Mouse (Mus musculus): ENCODE results near the gene Nvl. TPM values are rescaled to one million over a fixed set of nuclear protein-coding genes. Genes with fewer than 3 reads are reported as not detected.

Gene Nvl
- polyA plus RNA-seq, 1 experiment from 2014 or later, result 19.6 TPM

DNA sequence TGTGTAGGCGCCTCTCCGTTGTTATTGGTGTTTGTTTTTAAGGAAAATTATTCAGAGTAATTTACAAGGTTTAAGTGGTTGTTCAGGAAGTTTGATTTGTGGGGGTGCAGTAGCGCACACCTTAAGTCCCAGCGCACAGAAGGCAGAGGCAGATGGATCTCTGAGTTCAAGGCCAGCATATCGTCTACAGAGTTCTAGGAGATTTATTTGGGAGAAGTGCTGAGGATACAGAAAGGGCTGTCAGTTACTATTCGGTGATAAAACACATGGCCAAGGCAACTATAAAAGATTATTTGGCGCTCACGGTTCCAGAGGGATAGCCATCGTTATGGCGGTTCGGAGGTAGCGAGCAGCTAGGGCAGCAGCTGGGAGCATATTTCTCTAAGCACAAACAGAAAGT, 962 bp upstream of the Nvl start:
- no peak for ATAC-seq
- H3K9me3 ChIP-seq (replicated peaks), result no peaks in the 10 kb centered on the region
- WGBS (ENCODE audit: insufficient replicate concordance), result 9% methylated on average over 12 of the region's 12 CpGs
- peaks cover 60% of the 10 kb centered on the region for H3K4me1 ChIP-seq
- H3K9ac ChIP-seq, result peak overlapping the region; percentile 80
- H3K36me3 ChIP-seq, result peaks cover 28% of the 10 kb centered on the region
- H3K27me3 ChIP-seq (replicated peaks), result no peaks in the 10 kb centered on the region
- peak overlapping the region; percentile 80 for H3K4me3 ChIP-seq
- H3K4me2 ChIP-seq, result peak overlapping the region; percentile 76
- peak overlapping the region; percentile 97 for H3K27ac ChIP-seq

DNA sequence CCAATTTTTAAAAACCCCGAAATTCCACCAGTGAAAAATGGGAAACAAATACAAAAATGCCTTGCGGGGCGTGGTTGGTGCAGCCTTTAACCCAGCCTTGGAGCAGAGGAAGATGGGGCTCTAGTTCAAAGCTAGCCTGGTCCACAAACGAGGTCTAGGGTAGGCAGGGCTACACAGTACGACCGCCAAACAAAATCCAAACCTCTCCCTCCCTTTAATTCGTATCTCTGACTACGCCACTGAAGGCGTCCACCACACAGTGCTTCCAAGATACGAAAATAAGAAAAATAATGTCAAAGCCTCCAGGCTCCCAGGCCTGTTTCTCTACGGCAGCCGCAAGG, 425 bp downstream of the Nvl start:
- Histone ChIP-seq H3K27me3 (replicated peaks) (no peaks in the 10 kb centered on the region), H3K4me1 (peaks cover 46% of the 10 kb centered on the region), H3K36me3 (peaks cover 40% of the 10 kb centered on the region), H3K27ac (peak overlapping the region; percentile 97), H3K4me3 (peak overlapping the region; percentile 80), H3K4me2 (peak overlapping the region; percentile 76), H3K9me3 (replicated peaks) (no peaks in the 10 kb centered on the region), H3K9ac (peak overlapping the region; percentile 80)
- ATAC-seq, result peak; percentile 28
- 0% methylated on average over 12 of the region's 12 CpGs for WGBS (ENCODE audit: insufficient replicate concordance)

DNA sequence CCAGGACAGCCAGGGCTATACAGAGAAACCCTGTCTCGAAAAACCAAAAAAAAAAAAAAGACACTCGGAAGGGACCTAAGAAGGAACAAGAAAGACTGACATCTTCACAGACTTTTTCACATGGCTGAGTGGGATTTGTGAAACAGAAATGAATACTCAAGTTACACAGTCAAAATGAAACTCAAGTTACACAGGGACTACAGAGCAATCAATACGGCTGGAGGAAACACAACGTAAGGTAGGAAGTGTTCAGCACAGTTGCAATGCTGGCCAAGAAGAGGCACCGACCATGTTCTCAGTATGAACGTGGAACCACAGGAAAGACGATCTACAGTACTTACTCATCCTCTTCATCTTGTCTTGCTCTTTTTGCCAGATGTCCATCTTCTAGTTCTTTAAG, 5.3 kb downstream of the Nvl start:
- H3K9me3 ChIP-seq (replicated peaks), result no peaks in the 10 kb centered on the region
- no peak overlapping the region for H3K9ac ChIP-seq
- H3K27ac ChIP-seq, result no peak overlapping the region
- ATAC-seq, result no peak
- 77% methylated on average over 7 of the region's 7 CpGs for WGBS (ENCODE audit: insufficient replicate concordance)
- no peak overlapping the region for H3K4me2 ChIP-seq
- H3K27me3 ChIP-seq (replicated peaks), result no peaks in the 10 kb centered on the region
- no peak overlapping the region for H3K4me3 ChIP-seq
- H3K4me1 ChIP-seq, result peaks cover 13% of the 10 kb centered on the region
- peaks cover 83% of the 10 kb centered on the region for H3K36me3 ChIP-seq

DNA sequence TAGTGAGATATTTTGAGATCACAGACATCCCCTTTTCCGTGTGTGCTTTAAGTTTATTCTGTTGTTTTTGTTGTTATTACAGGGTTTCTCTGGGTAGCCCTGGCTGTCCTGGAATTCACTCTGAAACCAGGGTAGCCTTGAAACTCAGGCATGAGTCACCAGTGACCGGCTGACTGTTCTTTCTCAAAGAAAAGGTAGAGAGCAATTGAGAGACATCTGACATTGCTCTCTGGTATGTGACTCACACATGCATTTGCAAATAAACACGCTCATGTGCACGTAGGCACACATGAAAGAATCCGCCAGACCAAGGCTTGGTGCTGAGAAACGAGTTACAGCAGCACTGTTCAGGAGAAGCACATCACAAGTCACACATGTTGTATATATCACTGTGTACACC, 12.1 kb downstream of the Nvl start:
- H3K36me3 ChIP-seq, result peaks cover 92% of the 10 kb centered on the region
- WGBS (ENCODE audit: insufficient replicate concordance), result 84% methylated on average over 6 of the region's 6 CpGs

DNA sequence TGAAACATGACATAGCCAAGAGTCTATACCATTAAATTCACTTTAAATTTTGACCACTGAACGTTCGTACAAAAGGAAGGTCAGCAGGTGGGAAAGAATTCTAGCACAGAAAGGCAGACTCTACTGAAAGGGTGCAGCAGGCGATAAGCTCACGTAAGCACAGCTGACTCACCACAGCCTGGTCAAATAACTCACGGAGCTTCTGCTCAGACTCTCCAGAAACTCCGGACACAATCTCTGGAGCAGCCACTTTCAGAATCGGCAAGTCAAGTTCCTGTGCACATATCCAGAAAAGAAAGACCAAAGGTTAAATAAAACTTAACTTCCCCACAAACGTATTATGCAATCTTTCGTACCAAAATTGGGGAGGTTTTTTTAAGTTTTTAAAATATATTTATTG, 17.2 kb downstream of the Nvl start:
- H3K27me3 ChIP-seq (replicated peaks), result no peaks in the 10 kb centered on the region
- peaks cover 96% of the 10 kb centered on the region for H3K36me3 ChIP-seq
- H3K4me1 ChIP-seq, result no peaks in the 10 kb centered on the region
- no peak overlapping the region for H3K4me3 ChIP-seq
- 87% methylated on average over 9 of the region's 9 CpGs for WGBS (ENCODE audit: insufficient replicate concordance)
- H3K9me3 ChIP-seq (replicated peaks), result no peaks in the 10 kb centered on the region
- no peak overlapping the region for H3K4me2 ChIP-seq
- ATAC-seq, result no peak
- no peak overlapping the region for H3K9ac ChIP-seq
- H3K27ac ChIP-seq, result no peak overlapping the region

More for the DNA sequence above, 12.1 kb downstream of the Nvl start:
- Histone ChIP-seq H3K4me2 (no peak overlapping the region), H3K4me3 (no peak overlapping the region), H3K9me3 (replicated peaks) (no peaks in the 10 kb centered on the region), H3K4me1 (no peaks in the 10 kb centered on the region), H3K9ac (no peak overlapping the region), H3K27me3 (replicated peaks) (no peaks in the 10 kb centered on the region), H3K27ac (no peak overlapping the region)
- ATAC-seq, result no peak

DNA sequence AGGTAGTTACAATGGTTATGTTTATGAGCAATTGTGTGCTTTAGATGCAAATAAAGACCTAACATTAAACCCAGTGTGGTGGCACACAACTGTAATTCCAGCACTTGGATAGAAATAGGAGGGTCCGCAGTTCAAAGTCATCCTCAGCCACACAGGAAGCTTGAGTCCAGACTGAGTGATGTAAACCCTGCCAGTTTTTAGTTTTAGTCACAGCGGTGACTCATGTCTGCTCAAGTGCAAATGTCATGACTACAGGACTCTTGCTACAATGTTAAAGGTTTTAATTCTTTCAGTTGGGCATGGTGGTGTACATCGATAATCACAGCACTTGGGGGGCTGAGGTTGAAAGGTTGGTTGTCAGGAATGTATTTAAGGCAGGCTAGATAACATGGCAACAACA, 18.1 kb downstream of the Nvl start:
- no peak overlapping the region for H3K9ac ChIP-seq
- peaks cover 97% of the 10 kb centered on the region for H3K36me3 ChIP-seq
- no peak overlapping the region for H3K27ac ChIP-seq
- WGBS (ENCODE audit: insufficient replicate concordance), result 92% methylated on average over 3 of the region's 3 CpGs
- no peak for ATAC-seq
- no peaks in the 10 kb centered on the region for H3K4me1 ChIP-seq
- no peak overlapping the region for H3K4me3 ChIP-seq
- H3K9me3 ChIP-seq (replicated peaks), result no peaks in the 10 kb centered on the region
- H3K27me3 ChIP-seq (replicated peaks), result no peaks in the 10 kb centered on the region
- no peak overlapping the region for H3K4me2 ChIP-seq

DNA sequence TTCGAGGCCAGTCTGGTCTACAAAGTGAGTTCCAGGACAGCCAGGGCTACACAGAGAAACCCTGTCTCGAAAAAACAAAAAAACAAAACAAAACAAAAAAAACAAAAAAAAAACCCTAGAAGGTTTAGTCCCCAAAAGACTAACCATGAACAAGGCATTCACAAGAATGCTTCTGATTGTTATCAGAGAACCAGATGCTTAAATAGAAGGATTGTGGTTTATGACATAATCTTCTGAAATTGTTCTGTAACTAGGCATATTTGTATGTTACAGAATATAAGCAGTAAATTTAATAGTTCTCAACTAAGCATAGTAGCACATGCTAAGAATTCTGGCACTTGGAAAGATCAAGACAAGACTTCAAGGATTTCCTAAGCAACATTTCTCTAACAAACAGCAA, 19.9 kb downstream of the Nvl start:
- H3K27ac ChIP-seq, result no peak overlapping the region
- H3K27me3 ChIP-seq (replicated peaks), result no peaks in the 10 kb centered on the region
- 83% methylated on average over 2 of the region's 2 CpGs for WGBS (ENCODE audit: insufficient replicate concordance)
- H3K36me3 ChIP-seq, result peaks cover 95% of the 10 kb centered on the region
- ATAC-seq, result no peak
- H3K4me2 ChIP-seq, result no peak overlapping the region
- H3K9ac ChIP-seq, result no peak overlapping the region
- H3K4me1 ChIP-seq, result no peaks in the 10 kb centered on the region
- H3K9me3 ChIP-seq (replicated peaks), result no peaks in the 10 kb centered on the region
- H3K4me3 ChIP-seq, result no peak overlapping the region

DNA sequence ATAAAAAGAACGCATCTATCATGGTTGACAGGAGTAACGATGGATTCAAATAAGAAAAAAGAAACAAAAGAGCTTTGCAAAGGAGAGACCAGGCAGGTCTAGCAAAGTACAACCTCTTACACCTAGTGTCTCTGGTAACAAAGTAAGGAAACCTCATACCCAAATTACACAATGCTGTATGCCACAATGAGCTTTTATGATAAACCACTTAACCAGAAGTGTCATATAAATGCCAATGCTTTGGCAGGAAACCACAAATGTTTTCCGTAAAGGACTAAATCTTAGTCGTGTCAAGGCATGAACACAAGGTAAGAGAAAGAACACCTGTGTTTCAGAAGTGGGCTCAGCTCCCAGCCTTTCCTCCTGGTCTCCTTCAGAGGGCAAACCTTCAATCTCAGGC, 26.9 kb downstream of the Nvl start:
- H3K4me1 ChIP-seq, result no peaks in the 10 kb centered on the region
- no peak overlapping the region for H3K4me3 ChIP-seq
- H3K27me3 ChIP-seq (replicated peaks), result no peaks in the 10 kb centered on the region
- H3K9ac ChIP-seq, result no peak overlapping the region
- H3K36me3 ChIP-seq, result peaks cover 90% of the 10 kb centered on the region
- WGBS (ENCODE audit: insufficient replicate concordance), result 91% methylated on average over 4 of the region's 4 CpGs
- ATAC-seq, result no peak
- H3K27ac ChIP-seq, result no peak overlapping the region
- no peak overlapping the region for H3K4me2 ChIP-seq
- no peaks in the 10 kb centered on the region for H3K9me3 ChIP-seq (replicated peaks)

DNA sequence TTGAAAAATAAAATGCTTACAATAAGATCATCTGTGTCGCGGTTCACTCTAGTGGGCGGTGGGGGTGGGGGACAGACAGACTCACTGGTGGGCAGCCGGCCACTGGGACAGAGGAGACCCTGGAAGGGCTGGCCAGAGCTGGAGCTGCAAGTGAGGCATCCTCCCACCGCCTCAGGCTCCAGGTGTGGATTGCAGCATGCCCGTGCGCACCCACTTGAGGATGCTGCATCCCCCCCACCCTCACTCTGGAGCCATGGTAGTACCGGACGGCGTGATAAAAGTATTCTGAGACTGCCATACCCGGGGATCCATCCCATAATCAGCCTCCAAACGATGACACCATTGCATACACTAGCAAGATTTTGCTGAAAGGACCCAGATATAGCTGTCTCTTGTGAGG, 54.0 kb downstream of the Nvl start:
- 72% methylated on average over 12 of the region's 12 CpGs for WGBS (ENCODE audit: insufficient replicate concordance)
- H3K27me3 ChIP-seq (replicated peaks), result no peaks in the 10 kb centered on the region
- no peak overlapping the region for H3K4me3 ChIP-seq
- H3K27ac ChIP-seq, result no peak overlapping the region
- no peak for ATAC-seq
- H3K4me2 ChIP-seq, result no peak overlapping the region
- no peaks in the 10 kb centered on the region for H3K9me3 ChIP-seq (replicated peaks)
- H3K4me1 ChIP-seq, result no peaks in the 10 kb centered on the region
- H3K36me3 ChIP-seq, result peaks cover 43% of the 10 kb centered on the region
- H3K9ac ChIP-seq, result no peak overlapping the region

DNA sequence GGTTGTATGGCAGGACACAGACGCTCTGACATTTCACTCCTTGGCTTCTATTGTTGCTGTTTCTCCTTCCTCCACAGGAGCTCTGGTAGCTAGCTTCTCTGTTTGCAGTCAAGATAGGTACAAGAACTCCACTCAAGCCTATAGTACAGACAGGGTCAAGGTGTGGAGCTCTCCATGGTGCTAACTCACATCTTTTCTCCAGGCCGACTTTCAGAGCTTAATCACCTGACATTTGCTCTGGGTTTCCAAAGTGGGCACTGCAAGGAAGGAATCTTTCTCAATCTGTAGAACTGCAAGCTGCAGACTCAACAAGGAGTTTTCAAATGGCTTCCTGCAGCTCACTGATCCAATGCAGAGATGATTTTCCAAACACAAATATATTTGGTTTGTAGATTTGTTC, 60.0 kb downstream of the Nvl start:
- Histone ChIP-seq H3K4me2 (no peak overlapping the region), H3K9ac (no peak overlapping the region), H3K4me1 (no peaks in the 10 kb centered on the region), H3K4me3 (no peak overlapping the region), H3K27ac (no peak overlapping the region), H3K9me3 (replicated peaks) (no peaks in the 10 kb centered on the region), H3K36me3 (no peaks in the 10 kb centered on the region), H3K27me3 (replicated peaks) (peaks cover 7% of the 10 kb centered on the region)
- ATAC-seq, result no peak
- 36% methylated on average over 2 of the region's 2 CpGs for WGBS (ENCODE audit: insufficient replicate concordance)

DNA sequence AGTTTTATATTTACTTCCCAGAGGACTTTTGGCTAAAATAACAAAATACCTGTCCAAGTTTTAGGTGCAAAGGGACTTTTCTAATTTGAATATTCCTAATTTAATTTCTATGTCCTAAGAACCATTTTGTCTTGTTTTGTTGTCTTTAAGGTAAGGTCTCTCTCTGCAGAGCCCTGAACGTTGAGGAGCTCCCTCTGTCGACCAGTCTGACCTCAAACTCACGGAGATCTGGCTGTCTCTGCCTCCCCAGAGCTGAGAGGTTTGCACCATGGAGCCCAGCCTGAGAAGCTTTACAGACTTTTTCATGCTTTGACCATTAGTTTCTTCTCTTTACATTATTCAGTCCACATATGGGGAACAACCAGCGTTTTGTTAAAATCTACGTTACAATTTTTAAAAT, 70.9 kb downstream of the Nvl start:
- peaks cover 4% of the 10 kb centered on the region; the same call in 1 of the 2 replicates for H3K4me1 ChIP-seq
- H3K4me2 ChIP-seq, result no peak overlapping the region
- 28% methylated on average over 5 of the region's 5 CpGs for WGBS (ENCODE audit: insufficient replicate concordance)
- H3K9ac ChIP-seq, result no peak overlapping the region
- no peaks in the 10 kb centered on the region for H3K9me3 ChIP-seq (replicated peaks)
- H3K27ac ChIP-seq, result no peak overlapping the region
- no peaks in the 10 kb centered on the region for H3K36me3 ChIP-seq
- H3K4me3 ChIP-seq, result no peak overlapping the region
- ATAC-seq, result no peak
- H3K27me3 ChIP-seq (replicated peaks), result peaks cover 32% of the 10 kb centered on the region

DNA sequence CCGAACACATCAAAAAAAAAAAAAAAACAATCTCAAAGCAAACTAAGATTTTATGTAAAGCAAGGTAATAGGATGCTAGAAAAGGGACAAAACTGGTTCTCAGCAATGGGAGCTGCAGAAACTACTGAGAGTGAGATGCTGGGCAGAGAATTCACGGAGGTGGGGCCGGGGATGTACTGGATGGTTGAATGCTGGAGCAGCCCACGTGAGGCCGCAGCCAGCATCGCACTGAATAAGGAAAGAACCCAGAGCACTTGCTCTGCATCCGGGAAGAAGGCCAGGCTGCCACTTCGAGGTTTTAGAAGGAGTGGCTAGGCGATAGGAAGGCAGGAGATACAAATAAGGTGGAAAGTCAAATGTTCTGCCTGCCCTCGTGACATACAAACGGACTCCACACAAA, 74.3 kb downstream of the Nvl start:
- Histone ChIP-seq H3K4me3 (no peak overlapping the region), H3K4me2 (no peak overlapping the region), H3K36me3 (no peaks in the 10 kb centered on the region), H3K27ac (no peak overlapping the region), H3K27me3 (replicated peaks) (peaks cover 4% of the 10 kb centered on the region; the same call in 1 of the 2 replicates), H3K9me3 (replicated peaks) (no peaks in the 10 kb centered on the region), H3K4me1 (peaks cover 9% of the 10 kb centered on the region; the same call in 1 of the 2 replicates), H3K9ac (no peak overlapping the region)
- 57% methylated on average over 11 of the region's 11 CpGs for WGBS (ENCODE audit: insufficient replicate concordance)
- ATAC-seq, result no peak

DNA sequence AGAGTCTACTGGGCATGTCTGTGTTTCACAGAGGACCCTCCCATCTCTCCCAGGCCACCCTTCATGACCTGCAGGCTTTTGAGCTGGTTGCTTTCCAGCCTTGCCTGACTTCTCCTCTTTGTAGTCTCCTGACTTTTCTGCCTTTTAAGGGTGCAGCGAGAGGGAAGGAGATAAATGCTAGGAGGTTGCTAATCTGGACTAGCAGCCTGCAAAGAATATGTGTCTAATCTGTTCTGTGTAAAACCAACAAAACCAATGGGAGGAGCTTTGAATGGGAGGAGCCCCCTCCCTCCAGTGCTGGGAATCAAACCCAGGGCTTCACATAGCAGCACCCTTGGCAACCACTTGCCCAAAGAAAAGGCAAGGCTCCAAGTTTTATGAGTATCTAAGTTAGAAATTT, 75.7 kb downstream of the Nvl start:
- no peak for ATAC-seq
- Histone ChIP-seq H3K9me3 (replicated peaks) (no peaks in the 10 kb centered on the region), H3K4me2 (no peak overlapping the region), H3K4me3 (no peak overlapping the region), H3K27ac (no peak overlapping the region), H3K4me1 (peaks cover 9% of the 10 kb centered on the region; the same call in 1 of the 2 replicates), H3K27me3 (replicated peaks) (no peaks in the 10 kb centered on the region; the same call in 1 of the 2 replicates), H3K9ac (no peak overlapping the region), H3K36me3 (no peaks in the 10 kb centered on the region)
- 28% methylated on average over 1 of the region's 1 CpGs for WGBS (ENCODE audit: insufficient replicate concordance)
